Comparison of ENCODE assay signal across 10 mouse cellular contexts in the genomic region with DNA sequence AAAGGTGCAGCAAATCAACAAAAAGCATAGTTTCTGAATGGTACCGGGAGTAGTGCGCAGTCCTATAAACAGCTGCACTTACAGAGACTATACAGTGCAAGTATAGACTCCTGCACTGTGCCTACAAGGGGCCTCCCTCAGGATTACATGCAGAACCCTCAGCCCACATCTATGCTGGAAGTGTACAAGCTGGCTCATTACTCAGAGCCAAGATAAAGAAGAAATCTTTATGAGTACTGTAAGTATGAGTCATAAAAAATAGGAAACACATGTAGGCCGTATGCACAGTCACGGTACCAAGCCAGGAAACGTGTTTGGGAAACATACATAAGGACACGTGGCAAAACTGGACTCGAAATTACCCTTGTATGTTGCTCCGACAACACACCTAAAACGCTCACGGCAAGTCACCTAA.
A peak's percentile ranks its signal among the peaks of the same experiment; 100 is the strongest.
DNase-seq lines count a peak whose midpoint lies in the region; ATAC-seq lines count a peak whose summit lies in the region.
"Had no signal": no experiment of that assay in that cellular context is flagged by ENCODE, and none has a peak within 500 bp of the region (broad histone marks: within the 10 kb centered on the region; RNA-seq: fewer than 3 reads in every experiment).

No protein-coding gene starts in this region.

- no peak overlapping the region for H3K9ac ChIP-seq in forebrain, embryonic 15.5 days (replicated peaks)
- 0 out of 2 replicates have a peak overlapping the region, but pooled peaks have one; percentile 10 for H3K9ac ChIP-seq in embryonic facial prominence, embryonic 14.5 days (ENCODE audit: low read depth, low read length)
- H3K9ac ChIP-seq: heart, embryonic 12.5 days had no signal

- H3K4me2 ChIP-seq in forebrain, embryonic 15.5 days (replicated peaks) = no peak overlapping the region
- peak overlapping the region; percentile 13; the same call in 1 of the 2 replicates for H3K4me2 ChIP-seq in embryonic facial prominence, embryonic 14.5 days (ENCODE audit: low read depth, low read length)
- H3K4me2 ChIP-seq: heart, embryonic 12.5 days had no signal

- H3K9me3 ChIP-seq in forebrain, embryonic 10.5 days = no peaks in the 10 kb centered on the region
- no peaks in the 10 kb centered on the region for H3K9me3 ChIP-seq in forebrain, embryonic 15.5 days
- no peaks in the 10 kb centered on the region for H3K9me3 ChIP-seq in embryonic facial prominence, embryonic 14.5 days (ENCODE audit: control insufficient read depth, low read length)
- H3K9me3 ChIP-seq: heart, embryonic 12.5 days had no signal

- H3K4me1 ChIP-seq in forebrain, embryonic 10.5 days = peaks cover 44% of the 10 kb centered on the region
- H3K4me1 ChIP-seq in forebrain, embryonic 15.5 days = no peaks in the 10 kb centered on the region; the same call in 1 of the 2 replicates
- peaks cover 66% of the 10 kb centered on the region for H3K4me1 ChIP-seq in embryonic facial prominence, embryonic 14.5 days (ENCODE audit: control insufficient read depth, insufficient read depth, low read length)

- H3K4me3 ChIP-seq in forebrain, embryonic 10.5 days = no peak overlapping the region
- H3K4me3 ChIP-seq in forebrain, embryonic 15.5 days = no peak overlapping the region
- no peak overlapping the region for H3K4me3 ChIP-seq in embryonic facial prominence, embryonic 14.5 days (ENCODE audit: low read depth, low read length)
- H3K4me3 ChIP-seq: heart, embryonic 12.5 days had no signal

- ATAC-seq in forebrain, embryonic 15.5 days (replicated peaks) = no peak
- peak; percentile 76 for ATAC-seq in embryonic facial prominence, embryonic 14.5 days (ENCODE audit: low read depth)
- peak; percentile 36 for ATAC-seq in megakaryocyte progenitor cell, adult 5-6 weeks (replicated peaks; ENCODE audit: poor library complexity)

- DNase-seq in forebrain, embryonic 10.5 days (ENCODE audit: extremely low spot score, low spot score) = no peak
- DNase-seq in layer of hippocampus, adult 9-11 months = peak; percentile 23
- DNase-seq in layer of hippocampus, postnatal 10 days (ENCODE audit: low spot score in 2 of 2) = no peak
- peak; percentile 86 for DNase-seq in embryonic facial prominence, embryonic 14.5 days (ENCODE audit: low spot score)
- no peak for DNase-seq in cerebellum, adult 8-10 months
- DNase-seq in adrenal gland, adult 18-20 months (ENCODE audit: low spot score in 2 of 2) = no peak
- DNase-seq: cerebellum, postnatal 25 days had no signal

- H3K36me3 ChIP-seq in forebrain, embryonic 10.5 days (replicated peaks) = no peaks in the 10 kb centered on the region
- no peaks in the 10 kb centered on the region for H3K36me3 ChIP-seq in forebrain, embryonic 15.5 days
- H3K36me3 ChIP-seq in embryonic facial prominence, embryonic 14.5 days (ENCODE audit: control insufficient read depth, insufficient read depth, low read length) = no peaks in the 10 kb centered on the region
- H3K36me3 ChIP-seq: heart, embryonic 12.5 days had no signal

- H3K27ac ChIP-seq in forebrain, embryonic 10.5 days = 0 out of 2 replicates have a peak overlapping the region, but pooled peaks have one; percentile 11
- H3K27ac ChIP-seq in forebrain, embryonic 15.5 days (replicated peaks) = no peak overlapping the region
- H3K27ac ChIP-seq in embryonic facial prominence, embryonic 14.5 days (replicated peaks; ENCODE audit: low read depth, low read length) = peak overlapping the region; percentile 88

- no peaks in the 10 kb centered on the region for H3K27me3 ChIP-seq in forebrain, embryonic 10.5 days (ENCODE audit: poor library complexity, severe bottlenecking)
- H3K27me3 ChIP-seq in forebrain, embryonic 15.5 days = no peaks in the 10 kb centered on the region
- no peaks in the 10 kb centered on the region for H3K27me3 ChIP-seq in embryonic facial prominence, embryonic 14.5 days (replicated peaks; ENCODE audit: control insufficient read depth, insufficient read depth, low read length)
- H3K27me3 ChIP-seq: heart, embryonic 12.5 days had no signal

- 84% methylated on average over 10 of the region's 10 CpGs for WGBS in forebrain, embryonic 10.5 days
- WGBS in forebrain, embryonic 15.5 days = 83% methylated on average over 10 of the region's 10 CpGs
- WGBS in embryonic facial prominence, embryonic 14.5 days = 29% methylated on average over 10 of the region's 10 CpGs

Comparison
In these comparisons a context has a peak if more than half of its experiments do, and no peak if none do; other contexts are left out.
1. DNase-seq: peak in layer of hippocampus, adult 9-11 months (single experiment) and embryonic facial prominence, embryonic 14.5 days (single experiment); none in forebrain, embryonic 10.5 days (single experiment), layer of hippocampus, postnatal 10 days (0 of 2), cerebellum, adult 8-10 months (single experiment) and adrenal gland, adult 18-20 months (0 of 2).